Mouse (Mus musculus): Measurements from ENCODE around the gene Ccnf.

Ccnf gene

GRCm38 (mm10) chr17:24203611-24204534, 47.4 kb downstream of the Ccnf start:
- no peak for DNase-seq (ENCODE audit: low read depth, low spot score)

- no peak for DNase-seq (ENCODE audit: low read depth, low spot score)
These were observed 48.2 kb downstream of the Ccnf start for GRCm38 (mm10) chr17:24203068-24203467.

- no peak for DNase-seq (ENCODE audit: low read depth, low spot score)
These were observed 50.2 kb downstream of the Ccnf start for GRCm38 (mm10) chr17:24201092-24201491.

GRCm38 (mm10) chr17:24199741-24200140, 51.5 kb downstream of the Ccnf start:
- no peak for DNase-seq (ENCODE audit: low read depth, low spot score)

GRCm38 (mm10) chr17:24199252-24199651, 52.0 kb downstream of the Ccnf start:
- DNase-seq (ENCODE audit: low read depth, low spot score): no peak

GRCm38 (mm10) chr17:24197032-24197824, 54.1 kb downstream of the Ccnf start:
- DNase-seq (ENCODE audit: low read depth, low spot score): no peak

- DNase-seq (ENCODE audit: low read depth, low spot score): no peak
These were observed 55.9 kb downstream of the Ccnf start for GRCm38 (mm10) chr17:24195349-24195748.

GRCm38 (mm10) chr17:24193769-24194168, 57.5 kb downstream of the Ccnf start:
- DNase-seq (ENCODE audit: low read depth, low spot score): no peak

GRCm38 (mm10) chr17:24193268-24193667, 58.0 kb downstream of the Ccnf start:
- no peak for DNase-seq (ENCODE audit: low read depth, low spot score)

- DNase-seq (ENCODE audit: low read depth, low spot score): no peak
These were observed 58.4 kb downstream of the Ccnf start for GRCm38 (mm10) chr17:24192848-24193247.

GRCm38 (mm10) chr17:24191481-24191880, 59.8 kb downstream of the Ccnf start:
- DNase-seq (ENCODE audit: low read depth, low spot score): no peak

- no peak for DNase-seq (ENCODE audit: low read depth, low spot score)
These were observed 60.4 kb downstream of the Ccnf start for GRCm38 (mm10) chr17:24190934-24191333.

GRCm38 (mm10) chr17:24174259-24174658, 77.0 kb downstream of the Ccnf start:
- no peak for DNase-seq (ENCODE audit: low read depth, low spot score)

GRCm38 (mm10) chr17:24173423-24173822, 77.9 kb downstream of the Ccnf start:
- peak; percentile 59 for DNase-seq (ENCODE audit: low read depth, low spot score)
